Mouse (Mus musculus) forebrain, postnatal 0 days (tissue): Measurements from ENCODE around the gene Tbl2. TPM values are rescaled to one million over a fixed set of nuclear protein-coding genes. Genes with fewer than 3 reads are reported as not detected.

ENCODE experiments used
- ATAC-seq: fragments of 200-750 bp; cut with Nextera tagmentation; 2 replicates; pipeline ENCODE4 v1.8.0; 2017; ENCODE audit warnings: mild to moderate bottlenecking, moderate library complexity
- DNase-seq: peaks from one replicate; pipeline ENCODE4 v3.0.0-alpha.2; 2015
- H3K27ac ChIP-seq: fragments of 300-500 bp; sonication (generic); 2 replicates; pipeline ENCODE4 v1.5.1; 2014; ENCODE audit warnings: low read depth, mild to moderate bottlenecking, antibody characterized with exemption, low read length, moderate library complexity, mixed read lengths
- H3K27me3 ChIP-seq: fragments of 300-500 bp; sonication (generic); 2 replicates; pipeline ENCODE4 v1.6.1; 2014; ENCODE audit warnings: mild to moderate bottlenecking, low read length, mixed read lengths; ENCODE audit not compliant: insufficient read depth
- H3K36me3 ChIP-seq: fragments of 300-500 bp; sonication (generic); 2 replicates; pipeline ENCODE4 v1.6.1; 2014; ENCODE audit warnings: mild to moderate bottlenecking, moderate library complexity; ENCODE audit not compliant: insufficient read depth
- H3K4me1 ChIP-seq: fragments of 300-500 bp; sonication (generic); 2 replicates; pipeline ENCODE4 v1.6.1; 2014; ENCODE audit warnings: antibody characterized with exemption; ENCODE audit not compliant: insufficient read depth
- H3K4me2 ChIP-seq: fragments of 300-500 bp; sonication (generic); 2 replicates; pipeline ENCODE4 v1.6.1; 2014; ENCODE audit warnings: low read depth, mild to moderate bottlenecking, moderate library complexity
- H3K4me3 ChIP-seq: fragments of 300-500 bp; sonication (generic); 2 replicates; pipeline ENCODE4 v1.5.1; 2014; ENCODE audit warnings: low read depth, low read length, mixed read lengths
- H3K9ac ChIP-seq: fragments of 300-500 bp; sonication (generic); 2 replicates; pipeline ENCODE4 v1.6.1; 2014; ENCODE audit warnings: mild to moderate bottlenecking
- H3K9me3 ChIP-seq: fragments of 300-500 bp; sonication (generic); 2 replicates; pipeline ENCODE4 v1.6.1; 2016; ENCODE audit warnings: low read length
- CTCF ChIP-seq: sonication (generic); IDR thresholded peaks from 2 replicates; pipeline ENCODE4 v1.5.1; 2016; ENCODE audit warnings: antibody characterized with exemption, control low read depth, low read depth
- WGBS: fragments of 180-500 bp; shearing (Covaris S2); extraction: QIAGEN DNeasy Blood & Tissue Kit; methylation state at CpG from one replicate; pipeline ENCODE4 v1.1.7; 2014; 5-methylcytosine and 5-hydroxymethylcytosine counted together
- polyA plus RNA-seq: library from polyadenylated mRNA; unstranded; fragments of >200 nt; fragmentation: Nextera tagmentation; extraction: Ambion mirVana; gene quantifications from 2 replicates; pipeline ENCODE4 v1.2.1, GENCODE M21; 2015
- total RNA-seq: library from RNA; depleted of rRNA; stranded (reverse); fragments of >200 nt; gene quantifications from 2 replicates; pipeline ENCODE4 v1.2.3, GENCODE M21; 2014

The Tbl2 gene
- total and polyA plus RNA-seq, 2 experiments from 2014 or later: 12.0 to 35.2 TPM

GRCm38 (mm10) chr5:135166909-135167308, 17.5 kb downstream of the Tbl2 start:
- Histone ChIP-seq H3K9me3 (no peaks in the 10 kb centered on the region), H3K4me3 (no peak overlapping the region), H3K27ac (no peak overlapping the region), H3K9ac (no peak overlapping the region), H3K36me3 (peaks cover 7% of the 10 kb centered on the region; the same call in 1 of the 2 replicates), H3K4me2 (no peak overlapping the region), H3K27me3 (no peaks in the 10 kb centered on the region), H3K4me1 (peaks cover 6% of the 10 kb centered on the region; the same call in 1 of the 2 replicates)
- TF ChIP-seq CTCF: no peak
- 90% methylated on average over 4 of the region's 4 CpGs for WGBS
- DNase-seq (no peak), ATAC-seq (no peak)

GRCm38 (mm10) chr5:135167469-135167868, 18.0 kb downstream of the Tbl2 start:
- Histone ChIP-seq H3K4me1 (peaks cover 6% of the 10 kb centered on the region; the same call in 1 of the 2 replicates), H3K9ac (no peak overlapping the region), H3K9me3 (no peaks in the 10 kb centered on the region), H3K27me3 (no peaks in the 10 kb centered on the region), H3K36me3 (peaks cover 12% of the 10 kb centered on the region), H3K4me2 (no peak overlapping the region), H3K4me3 (no peak overlapping the region; the same call in 1 of the 2 replicates), H3K27ac (no peak overlapping the region)
- 97% methylated on average over 4 of the region's 4 CpGs for WGBS
- ATAC-seq: no peak
- no peak for DNase-seq
- TF ChIP-seq CTCF: no peak

GRCm38 (mm10) chr5:135168063-135169062, 18.9 kb downstream of the Tbl2 start, which contains the start of gene Bcl7b:
TSS of gene Bcl7b (plus strand) at chr5:135168283.
- no peaks in the 10 kb centered on the region for H3K27me3 ChIP-seq
- H3K27ac ChIP-seq: peak within 1 kb of the TSS; percentile 98
- H3K4me1 ChIP-seq: peaks cover 6% of the 10 kb centered on the region; the same call in 1 of the 2 replicates
- peak within 1 kb of the TSS; percentile 85 for H3K9ac ChIP-seq
- ATAC-seq (peak; percentile 98), DNase-seq (peak; percentile 97)
- peak within 1 kb of the TSS; percentile 85 for H3K4me2 ChIP-seq
- TF ChIP-seq CTCF: peak; percentile 30
- H3K4me3 ChIP-seq: peak within 1 kb of the TSS; percentile 75
- WGBS: 4% methylated on average over 77 of the region's 95 CpGs
- peaks cover 19% of the 10 kb centered on the region for H3K36me3 ChIP-seq
- no peaks in the 10 kb centered on the region for H3K9me3 ChIP-seq

- Histone ChIP-seq H3K9me3 (no peaks in the 10 kb centered on the region), H3K27ac (no peak overlapping the region), H3K4me3 (peak overlapping the region; percentile 75), H3K4me1 (peaks cover 6% of the 10 kb centered on the region; the same call in 1 of the 2 replicates), H3K4me2 (peak overlapping the region; percentile 85), H3K36me3 (peaks cover 27% of the 10 kb centered on the region), H3K27me3 (no peaks in the 10 kb centered on the region), H3K9ac (peak overlapping the region; percentile 85)
- ATAC-seq (no peak), DNase-seq (no peak)
- no peak for TF ChIP-seq CTCF
- WGBS: 95% methylated on average over 5 of the region's 5 CpGs
Observed at GRCm38 (mm10) chr5:135169479-135169878, 20.0 kb downstream of the Tbl2 start.

- Histone ChIP-seq H3K27ac (no peak overlapping the region), H3K4me1 (peaks cover 6% of the 10 kb centered on the region; the same call in 1 of the 2 replicates), H3K4me3 (no peak overlapping the region), H3K27me3 (no peaks in the 10 kb centered on the region), H3K4me2 (no peak overlapping the region), H3K9ac (no peak overlapping the region), H3K36me3 (peaks cover 45% of the 10 kb centered on the region), H3K9me3 (no peaks in the 10 kb centered on the region)
- WGBS: 94% methylated on average over 6 of the region's 6 CpGs
- TF ChIP-seq CTCF: no peak
- no peak for DNase-seq
- no peak for ATAC-seq
Observed at GRCm38 (mm10) chr5:135171688-135172220, 22.3 kb downstream of the Tbl2 start.

GRCm38 (mm10) chr5:135172986-135173385, 23.5 kb downstream of the Tbl2 start:
- H3K27me3 ChIP-seq: no peaks in the 10 kb centered on the region
- H3K9ac ChIP-seq: no peak overlapping the region
- TF ChIP-seq CTCF: no peak
- H3K4me3 ChIP-seq: no peak overlapping the region
- no peak overlapping the region for H3K27ac ChIP-seq
- no peak overlapping the region for H3K4me2 ChIP-seq
- H3K4me1 ChIP-seq: peaks cover 6% of the 10 kb centered on the region; the same call in 1 of the 2 replicates
- H3K36me3 ChIP-seq: peaks cover 57% of the 10 kb centered on the region
- DNase-seq (no peak), ATAC-seq (no peak)
- no peaks in the 10 kb centered on the region for H3K9me3 ChIP-seq
- 95% methylated on average over 5 of the region's 5 CpGs for WGBS

GRCm38 (mm10) chr5:135175086-135175485, 25.6 kb downstream of the Tbl2 start:
- H3K9me3 ChIP-seq: no peaks in the 10 kb centered on the region
- DNase-seq (no peak), ATAC-seq (no peak)
- no peak overlapping the region for H3K9ac ChIP-seq
- no peak for TF ChIP-seq CTCF
- H3K27ac ChIP-seq: no peak overlapping the region
- H3K4me2 ChIP-seq: no peak overlapping the region
- no peak overlapping the region for H3K4me3 ChIP-seq
- H3K36me3 ChIP-seq: peaks cover 74% of the 10 kb centered on the region
- no peaks in the 10 kb centered on the region for H3K4me1 ChIP-seq
- no peaks in the 10 kb centered on the region for H3K27me3 ChIP-seq
